Mouse (Mus musculus): ENCODE data around the gene Car1.

- TF ChIP-seq POLR2A (IDR thresholded peaks at IDR 0.05; ENCODE audit: borderline replicate concordance, low read depth, low read length), result no peak
- no peak for TF ChIP-seq CTCF (IDR thresholded peaks at IDR 0.05; ENCODE audit: low read depth, low read length)
Measured at GRCm38 (mm10) chr3:14806702-14807101, 1.5 kb downstream of the Car1 start.

Data from bone marrow macrophage, adult 2 months (primary cell).